Mouse (Mus musculus) cerebellum, adult 2 months (tissue): ENCODE measurements around the gene Ppm1l.

Source experiments
- CTCF ChIP-seq: fragments of 200-500 bp; IDR thresholded peaks from 2 replicates; pipeline ENCODE4 v1.5.1; 2011; ENCODE audit warnings: low read depth, mild to moderate bottlenecking, control low read depth, low read length, moderate library complexity, borderline replicate concordance; ENCODE audit not compliant: insufficient read depth
- POLR2A ChIP-seq: fragments of 200-500 bp; IDR thresholded peaks from 2 replicates; pipeline ENCODE4 v1.6.1; 2011; ENCODE audit warnings: low read length, control low read depth, borderline replicate concordance; ENCODE audit not compliant: insufficient read depth

DNA sequence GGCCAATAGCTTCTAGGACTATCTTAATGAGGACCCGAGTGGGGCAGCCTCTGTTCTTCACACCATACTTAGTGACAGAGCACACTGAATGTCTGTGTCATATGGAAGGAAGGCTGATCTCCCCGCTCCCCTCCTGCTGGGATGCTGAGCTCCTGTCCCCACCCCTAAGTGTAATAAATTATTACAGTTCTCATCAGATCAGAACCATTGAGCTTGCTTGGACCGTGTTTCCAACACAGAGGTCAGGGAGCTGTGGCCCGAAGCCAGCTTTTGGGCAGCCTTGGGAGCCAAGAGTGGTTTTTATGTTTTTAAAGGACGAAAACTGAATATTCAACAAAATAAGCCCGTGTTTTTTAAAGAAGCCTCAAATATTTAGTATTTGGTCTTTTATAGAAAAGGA, 47.5 kb downstream of the Ppm1l start:
- TF ChIP-seq POLR2A (no peak), CTCF (no peak)
